Mouse (Mus musculus): ENCODE measurements around the gene Sycp2. TPM values are rescaled to one million over a fixed set of nuclear protein-coding genes. Genes with fewer than 3 reads are reported as not detected.

Gene Sycp2
- total RNA-seq, 2 experiments from 2014 or later: 0.38 to 0.80 TPM

GRCm38 (mm10) chr2:178303453-178304187, 103.9 kb downstream of the Sycp2 start:
- peak; percentile 48 to 61 for DNase-seq (ENCODE audit: low spot score in 2 of 2)

Other genes with a start within 250 kb of the Sycp2 start
- 1 to 10 TPM; 9.7 to 9.9 TPM for gene Ppp1r3d, start 6.8 kb upstream of the Sycp2 start, total RNA-seq (2021)
- gene Fam217b, start 6.8 kb upstream of the Sycp2 start, total RNA-seq (2021): 10 to 100 TPM; 27.9 to 30.7 TPM
- gene Cdh26, start 22.8 kb upstream of the Sycp2 start, total RNA-seq (2021): under 1 TPM; 0.16 TPM